Mouse (Mus musculus) cerebellum, postnatal 14 days (tissue): ENCODE measurements at regions not wholly inside any gene's neighbourhood (a gene's known extent, or its start where the extent isn't known, plus 50 kb on each side); places are given as distances from the start of the nearest gene placed in this dataset.

ENCODE experiments used
- DNase-seq, 2 experiments: peaks; one replicate each; pipeline ENCODE4 v3.0.0; 2021; ENCODE audit warnings: mixed read lengths in 2 of 2

GRCm38 (mm10) chr1:52302557-52302956 lies 69.5 kb upstream of the Gls start:
- DNase-seq: peak; percentile 85 to 88

- DNase-seq: peak; percentile 45 to 56
These were observed 68.2 kb upstream of the Gls start for GRCm38 (mm10) chr1:52301266-52301665.

- peak; percentile 11 to 38 for DNase-seq
These were observed 66.5 kb upstream of the Gls start for GRCm38 (mm10) chr1:52299559-52299958.

DNA sequence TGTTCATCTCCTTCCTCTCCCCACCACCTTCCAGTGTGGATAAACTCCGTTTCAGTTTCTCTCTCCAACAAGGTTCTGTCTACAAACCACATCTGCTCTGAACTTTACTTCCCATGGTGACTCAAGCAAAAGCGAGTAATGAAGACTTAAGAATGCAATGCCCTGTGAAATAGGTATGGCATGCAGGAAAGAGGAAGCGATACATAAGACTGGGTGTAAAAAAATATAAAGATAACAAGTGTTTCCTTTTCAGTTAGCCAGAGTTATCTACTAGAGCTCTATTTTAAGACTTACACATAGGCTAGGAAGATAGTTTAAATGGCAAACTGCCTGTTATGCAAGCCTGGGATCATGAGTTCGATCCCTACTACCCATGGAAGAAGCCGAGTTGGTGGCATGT lies 65.3 kb upstream of the Gls start:
- DNase-seq: no peak

GRCm38 (mm10) chr1:52296178-52296577 lies 63.1 kb upstream of the Gls start:
- DNase-seq: peak; percentile 20 to 42

- DNase-seq: no peak
These were observed 61.5 kb upstream of the Gls start for GRCm38 (mm10) chr1:52294521-52294920.

DNA sequence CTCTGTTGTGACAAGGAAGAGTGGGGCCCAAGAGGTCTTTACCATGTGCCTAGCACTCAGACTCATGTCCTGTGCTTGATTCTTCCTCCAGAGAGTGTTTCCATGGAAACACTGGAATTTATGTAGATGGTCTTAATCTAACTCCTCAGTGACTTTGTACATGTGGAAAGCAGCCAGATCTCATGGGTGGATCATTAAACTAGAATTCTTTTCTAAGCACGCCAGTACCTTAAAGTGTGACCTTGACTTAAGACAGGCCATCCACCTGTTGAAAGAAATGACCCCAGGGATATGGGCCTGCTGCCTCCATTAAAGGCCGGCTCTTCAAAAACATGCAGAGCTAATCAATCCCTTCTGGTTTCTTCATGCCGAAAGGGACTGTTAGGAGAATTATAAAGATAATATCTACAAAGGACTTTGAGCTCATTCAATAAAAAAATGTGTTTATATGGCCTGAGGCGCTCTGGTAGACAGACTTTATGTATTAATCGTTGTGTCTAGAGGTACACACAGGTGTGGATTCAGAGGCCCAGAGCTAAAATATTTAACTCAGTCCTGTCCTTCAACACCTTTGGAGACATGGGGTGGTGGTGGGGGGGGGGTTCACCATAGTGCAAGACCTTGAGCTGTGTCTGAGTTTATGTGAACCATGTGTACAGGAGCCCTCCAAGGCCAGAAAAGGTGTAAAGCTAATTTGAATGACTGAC lies 60.5 kb upstream of the Gls start:
- DNase-seq: no peak
